Mouse (Mus musculus) lung, postnatal 0 days (tissue): Measurements from ENCODE around the gene Plcb1. TPM values are rescaled to one million over a fixed set of nuclear protein-coding genes. Genes with fewer than 3 reads are reported as not detected.

ENCODE experiments used
- ATAC-seq: fragments of 200-750 bp; cut with Nextera tagmentation; 2 replicates; pipeline ENCODE4 v1.8.0; 2017; ENCODE audit warnings: moderate library complexity
- DNase-seq: peaks from one replicate; pipeline ENCODE4 v3.0.0-alpha.2; 2016; ENCODE audit warnings: low spot score
- H3K27ac ChIP-seq: fragments of 300-500 bp; sonication (generic); 2 replicates; pipeline ENCODE4 v1.5.1; 2014; ENCODE audit warnings: antibody characterized with exemption, mild to moderate bottlenecking, low read length, mixed read lengths
- H3K27me3 ChIP-seq: fragments of 300-500 bp; sonication (generic); replicated peaks from 2 replicates; pipeline ENCODE4 v1.6.1; 2014; ENCODE audit warnings: low read length, mixed read lengths; ENCODE audit not compliant: insufficient read depth
- H3K36me3 ChIP-seq: fragments of 300-500 bp; sonication (generic); 2 replicates; pipeline ENCODE4 v1.6.1; 2014; ENCODE audit warnings: low read length, mixed read lengths; ENCODE audit not compliant: insufficient read depth
- H3K4me1 ChIP-seq: fragments of 300-500 bp; sonication (generic); 2 replicates; pipeline ENCODE4 v1.6.1; 2014; ENCODE audit warnings: antibody characterized with exemption, low read depth, low read length, mixed read lengths; ENCODE audit not compliant: insufficient read depth
- H3K4me2 ChIP-seq: fragments of 300-500 bp; sonication (generic); replicated peaks from 2 replicates; pipeline ENCODE4 v1.6.1; 2014; ENCODE audit warnings: low read depth, mild to moderate bottlenecking, low read length, moderate library complexity, mixed read lengths
- H3K4me3 ChIP-seq: fragments of 300-500 bp; sonication (generic); 2 replicates; pipeline ENCODE4 v1.5.1; 2014; ENCODE audit warnings: low read depth, low read length
- H3K9ac ChIP-seq: fragments of 300-500 bp; sonication (generic); replicated peaks from 2 replicates; pipeline ENCODE4 v1.6.1; 2014; ENCODE audit warnings: low read depth, mild to moderate bottlenecking
- H3K9me3 ChIP-seq: fragments of 300-500 bp; sonication (generic); 2 replicates; pipeline ENCODE4 v1.6.1; 2016; ENCODE audit warnings: low read length, mixed read lengths
- CTCF ChIP-seq: IDR thresholded peaks from 2 replicates; pipeline ENCODE4 v1.5.1; 2016; ENCODE audit warnings: antibody characterized with exemption, mild to moderate bottlenecking
- EP300 ChIP-seq: IDR thresholded peaks from 2 replicates; pipeline ENCODE4 v1.6.1; 2016; ENCODE audit warnings: antibody characterized with exemption, mild to moderate bottlenecking, control low read depth
- WGBS: fragments of 180-500 bp; shearing (Covaris S2); extraction: QIAGEN DNeasy Blood & Tissue Kit; methylation state at CpG from one replicate; pipeline ENCODE4 v1.1.7; 2014; 5-methylcytosine and 5-hydroxymethylcytosine counted together
- polyA plus RNA-seq: library from polyadenylated mRNA; unstranded; fragments of >200 nt; fragmentation: Nextera tagmentation; extraction: Ambion mirVana; gene quantifications from 2 replicates; pipeline ENCODE4 v1.2.1, GENCODE M21; 2015

The Plcb1 gene
- polyA plus RNA-seq, 1 experiment from 2014 or later = 8.7 TPM

DNA sequence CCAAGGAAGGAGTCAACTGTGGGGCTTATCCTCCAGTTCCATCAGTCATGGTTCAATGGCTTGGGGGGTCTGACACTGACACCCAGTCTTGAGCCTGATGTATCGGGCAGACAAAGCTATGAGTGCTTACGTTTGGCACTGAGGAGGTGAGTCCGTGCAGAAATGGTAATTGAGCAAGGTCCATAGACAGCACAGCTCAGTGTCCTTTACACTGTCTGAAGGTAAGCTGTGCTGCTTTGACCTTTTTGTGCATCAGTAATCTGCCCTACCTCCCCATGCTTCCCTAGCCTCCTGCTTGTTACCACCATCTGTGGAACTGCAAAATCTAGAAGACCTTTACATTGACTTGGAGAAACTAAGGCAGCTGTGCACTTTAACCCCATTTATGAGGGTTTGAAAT, 127.7 kb downstream of the Plcb1 start:
- Histone ChIP-seq H3K27ac (no peak overlapping the region), H3K4me2 (no peak overlapping the region), H3K4me3 (no peak overlapping the region), H3K4me1 (no peaks in the 10 kb centered on the region), H3K9me3 (no peaks in the 10 kb centered on the region), H3K36me3 (no peaks in the 10 kb centered on the region), H3K27me3 (no peaks in the 10 kb centered on the region), H3K9ac (no peak overlapping the region)
- ATAC-seq (no peak), DNase-seq (no peak)
- TF ChIP-seq CTCF (no peak), EP300 (no peak)
- WGBS = 86% methylated on average over 3 of the region's 3 CpGs

GRCm38 (mm10) chr2:134914091-134914550, 128.3 kb downstream of the Plcb1 start:
- Histone ChIP-seq H3K27ac (no peak overlapping the region), H3K9me3 (no peaks in the 10 kb centered on the region), H3K27me3 (no peaks in the 10 kb centered on the region), H3K4me3 (no peak overlapping the region), H3K4me2 (no peak overlapping the region), H3K9ac (no peak overlapping the region), H3K36me3 (no peaks in the 10 kb centered on the region), H3K4me1 (no peaks in the 10 kb centered on the region)
- 80% methylated on average over 2 of the region's 2 CpGs for WGBS
- DNase-seq (no peak), ATAC-seq (no peak)
- TF ChIP-seq EP300 (no peak), CTCF (no peak)

GRCm38 (mm10) chr2:134915035-134915434, 129.2 kb downstream of the Plcb1 start:
- ATAC-seq (no peak), DNase-seq (no peak)
- Histone ChIP-seq H3K4me3 (no peak overlapping the region), H3K9me3 (no peaks in the 10 kb centered on the region), H3K36me3 (no peaks in the 10 kb centered on the region), H3K4me1 (no peaks in the 10 kb centered on the region), H3K27ac (no peak overlapping the region), H3K4me2 (no peak overlapping the region), H3K27me3 (no peaks in the 10 kb centered on the region), H3K9ac (no peak overlapping the region)
- WGBS = 64% methylated on average over 3 of the region's 3 CpGs
- no peak for TF ChIP-seq CTCF
- no peak for TF ChIP-seq EP300

DNA sequence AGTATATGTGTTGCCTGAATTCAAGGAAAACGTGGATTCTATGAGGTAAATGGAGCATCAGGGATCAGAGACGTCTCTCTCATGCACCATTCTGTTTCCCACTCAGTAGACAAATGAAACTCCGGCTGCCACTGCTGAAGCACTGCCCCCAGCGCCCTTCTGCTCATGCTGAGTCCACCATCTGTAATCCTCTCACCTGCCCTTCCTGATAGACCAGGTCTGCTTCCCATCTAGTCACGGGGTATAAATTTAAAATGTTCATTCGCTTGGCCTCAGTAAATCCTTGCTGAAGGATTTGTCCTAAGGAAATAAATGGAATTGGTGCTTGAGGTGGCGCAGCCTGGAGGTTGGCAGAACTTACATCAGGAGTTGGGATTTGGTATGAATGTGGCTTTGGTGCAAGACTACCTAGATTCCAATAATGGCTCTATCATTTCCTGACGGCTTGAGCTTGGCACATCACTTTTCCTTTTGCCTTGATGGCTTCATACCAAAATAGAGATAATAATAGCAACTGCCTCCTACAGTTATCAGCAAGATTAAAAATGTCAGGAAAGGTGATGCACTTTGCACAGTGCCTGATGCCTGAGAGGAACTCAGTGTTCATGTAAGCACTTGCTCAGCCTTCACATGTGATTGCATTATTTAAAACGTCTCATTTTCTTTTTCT, 134.9 kb downstream of the Plcb1 start:
- no peak for ATAC-seq
- Histone ChIP-seq H3K27me3 (no peaks in the 10 kb centered on the region), H3K4me2 (no peak overlapping the region), H3K27ac (no peak overlapping the region), H3K9me3 (no peaks in the 10 kb centered on the region), H3K4me3 (no peak overlapping the region), H3K9ac (no peak overlapping the region), H3K36me3 (no peaks in the 10 kb centered on the region), H3K4me1 (no peaks in the 10 kb centered on the region)
- TF ChIP-seq EP300 (no peak), CTCF (no peak)
- 85% methylated on average over 9 of the region's 9 CpGs for WGBS
- DNase-seq = no peak

GRCm38 (mm10) chr2:134922636-134923375, 136.9 kb downstream of the Plcb1 start:
- H3K9me3 ChIP-seq = no peaks in the 10 kb centered on the region
- no peak overlapping the region for H3K4me3 ChIP-seq
- no peak overlapping the region for H3K4me2 ChIP-seq
- no peaks in the 10 kb centered on the region for H3K27me3 ChIP-seq
- H3K9ac ChIP-seq = no peak overlapping the region
- no peak for TF ChIP-seq CTCF
- no peak for TF ChIP-seq EP300
- ATAC-seq (no peak), DNase-seq (no peak)
- 86% methylated on average over 10 of the region's 10 CpGs for WGBS
- H3K36me3 ChIP-seq = no peaks in the 10 kb centered on the region
- no peaks in the 10 kb centered on the region for H3K4me1 ChIP-seq
- no peak overlapping the region for H3K27ac ChIP-seq

DNA sequence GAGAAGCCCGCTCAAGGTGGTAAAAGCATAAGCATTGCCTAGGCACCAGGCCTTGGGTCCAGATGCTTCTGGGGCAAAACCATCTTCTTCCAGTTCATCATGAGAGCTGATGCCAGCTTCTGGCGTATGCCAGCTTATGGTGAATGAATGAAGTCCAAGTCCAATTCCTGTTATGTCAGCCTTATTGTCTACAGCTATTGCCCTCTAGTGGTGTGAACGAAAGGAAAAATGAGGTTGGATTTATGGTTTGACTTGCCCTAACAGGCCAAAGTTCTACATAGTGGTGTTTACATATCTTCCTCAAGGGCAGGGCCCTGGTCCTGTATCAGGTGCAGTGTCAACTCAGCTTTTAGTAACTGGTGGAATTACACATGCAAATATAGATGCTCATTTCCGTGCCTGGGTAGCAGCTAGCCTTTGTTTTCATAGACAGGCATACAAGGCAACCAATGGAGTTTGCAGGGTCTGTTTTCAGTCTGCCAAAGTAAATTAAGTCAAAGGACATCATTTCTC, 138.3 kb downstream of the Plcb1 start:
- ATAC-seq = no peak
- 92% methylated on average over 4 of the region's 4 CpGs for WGBS
- H3K27me3 ChIP-seq = no peaks in the 10 kb centered on the region
- H3K4me1 ChIP-seq = no peaks in the 10 kb centered on the region
- no peak for DNase-seq
- no peak overlapping the region for H3K27ac ChIP-seq
- H3K4me3 ChIP-seq = no peak overlapping the region
- H3K9me3 ChIP-seq = no peaks in the 10 kb centered on the region
- no peak overlapping the region for H3K4me2 ChIP-seq
- TF ChIP-seq EP300 (no peak), CTCF (0 out of 2 replicates have a peak, but pooled peaks have one; percentile 4)
- no peaks in the 10 kb centered on the region for H3K36me3 ChIP-seq
- no peak overlapping the region for H3K9ac ChIP-seq
